Mouse (Mus musculus) ES-E14 (cell line): ENCODE measurements around the gene Ston2.

Experiments
- CHD2 ChIP-seq: IDR thresholded peaks from 2 replicates; pipeline ENCODE4 v1.6.1; 2014; ENCODE audit warnings: mild to moderate bottlenecking, low read depth, low read length, inconsistent platforms
- MAFK ChIP-seq: IDR thresholded peaks from 2 replicates; pipeline ENCODE4 v1.6.1; 2014; ENCODE audit warnings: mild to moderate bottlenecking, low read depth, low read length, inconsistent platforms; ENCODE audit not compliant: insufficient read depth
- ZC3H11A ChIP-seq: IDR thresholded peaks from 2 replicates; pipeline ENCODE4 v1.6.1; 2012; ENCODE audit warnings: low read depth, mild to moderate bottlenecking, inconsistent platforms, low read length, borderline replicate concordance

- TF ChIP-seq CHD2: no peak
- TF ChIP-seq ZC3H11A: no peak
- TF ChIP-seq MAFK: no peak
Measured at GRCm38 (mm10) chr12:91815990-91816389, 27.8 kb upstream of the Ston2 start.
